Comparison of ENCODE assay signal across 8 mouse cellular contexts in genomic region chr19:40588847-40589529, GRCm38 (mm10). TPM values are rescaled to one million over a fixed set of nuclear protein-coding genes. Genes with fewer than 3 reads are reported as not detected.
DNase-seq lines count a peak whose midpoint lies in the region; ATAC-seq and TF ChIP-seq lines count a peak whose summit lies in the region.

No protein-coding gene starts in this region.

- H3K4me3 ChIP-seq in E14TG2a.4 (replicated peaks; ENCODE audit: low read length), result peak overlapping the region; percentile 87
- H3K4me3 ChIP-seq in forebrain, embryonic 12.5 days (replicated peaks), result peak overlapping the region; percentile 76
- peak overlapping the region; percentile 84 for H3K4me3 ChIP-seq in liver, postnatal 0 days (ENCODE audit: low read depth, low read length)
- H3K4me3 ChIP-seq in neural tube, embryonic 14.5 days (ENCODE audit: low read depth, low read length), result peak overlapping the region; percentile 73

- ATAC-seq in forebrain, embryonic 12.5 days (ENCODE audit: low FRiP score), result peak; percentile 69
- ATAC-seq in liver, postnatal 0 days, result peak; percentile 59
- ATAC-seq in neural tube, embryonic 14.5 days (ENCODE audit: low read depth), result peak; percentile 75

- peak overlapping the region; percentile 54 for H3K9ac ChIP-seq in forebrain, embryonic 12.5 days
- H3K9ac ChIP-seq in liver, postnatal 0 days (replicated peaks), result peak overlapping the region; percentile 63
- H3K9ac ChIP-seq in neural tube, embryonic 14.5 days (replicated peaks; ENCODE audit: low read depth, low read length), result peak overlapping the region; percentile 72

- DNase-seq in c-Kit-positive CD71-positive TER-119-positive erythroid progenitor cells, embryonic 14.5 days (ENCODE audit: low spot score), result peak; percentile 96
- peak; percentile 93 for DNase-seq in heart, postnatal 10 days
- DNase-seq in large intestine, adult 2 months (ENCODE audit: low read depth, low spot score), result peak; percentile 81
- peak; percentile 91 for DNase-seq in liver, postnatal 0 days
- peak; percentile 94 for DNase-seq in testis, postnatal 10 days (ENCODE audit: low spot score)

- no peaks in the 10 kb centered on the region for H3K9me3 ChIP-seq in E14TG2a.4 (ENCODE audit: low read length)
- H3K9me3 ChIP-seq in forebrain, embryonic 12.5 days, result no peaks in the 10 kb centered on the region
- no peaks in the 10 kb centered on the region for H3K9me3 ChIP-seq in liver, postnatal 0 days (ENCODE audit: low read length)
- H3K9me3 ChIP-seq in neural tube, embryonic 14.5 days (ENCODE audit: control insufficient read depth, low read length), result no peaks in the 10 kb centered on the region

- intact Hi-C loops in heart, postnatal 10 days (cut with DNase I), result loop anchor here (10.0 kb wide), 1 partner anchor 256 kb away; no protein-coding TSS in a partner anchor

- under 1% methylated on average over 18 of the region's 18 CpGs for WGBS in forebrain, embryonic 12.5 days
- 1% methylated on average over 18 of the region's 18 CpGs for WGBS in large intestine, adult 2 months
- WGBS in liver, postnatal 0 days (ENCODE audit: insufficient replicate concordance), result 1% methylated on average over 18 of the region's 18 CpGs
- 1% methylated on average over 18 of the region's 18 CpGs for WGBS in neural tube, embryonic 14.5 days

- TF ChIP-seq CTCF in E14TG2a.4 (conservative IDR thresholded peaks at IDR 0.05; ENCODE audit: low read length), result peak; percentile 72
- TF ChIP-seq CTCF in liver, postnatal 0 days (IDR thresholded peaks at IDR 0.05; ENCODE audit: low read depth), result peak; percentile 88

- TF ChIP-seq EP300 in liver, postnatal 0 days (IDR thresholded peaks at IDR 0.05; ENCODE audit: low read depth), result 0 out of 2 replicates have a peak, but pooled peaks have one; percentile 47

- peaks cover 33% of the 10 kb centered on the region for H3K4me1 ChIP-seq in E14TG2a.4 (replicated peaks; ENCODE audit: low read depth, low read length)
- peaks cover 19% of the 10 kb centered on the region for H3K4me1 ChIP-seq in forebrain, embryonic 12.5 days
- H3K4me1 ChIP-seq in liver, postnatal 0 days (ENCODE audit: insufficient read depth), result peaks cover 11% of the 10 kb centered on the region
- peaks cover 9% of the 10 kb centered on the region for H3K4me1 ChIP-seq in neural tube, embryonic 14.5 days (ENCODE audit: control insufficient read depth, insufficient read depth, low read length)

- H3K27ac ChIP-seq in forebrain, embryonic 12.5 days, result peak overlapping the region; percentile 73
- H3K27ac ChIP-seq in liver, postnatal 0 days (ENCODE audit: low read depth), result peak overlapping the region; percentile 53
- peak overlapping the region; percentile 72 for H3K27ac ChIP-seq in neural tube, embryonic 14.5 days (ENCODE audit: low read depth, low read length)

- peaks cover 12% of the 10 kb centered on the region; the same call in 1 of the 2 replicates for H3K27me3 ChIP-seq in E14TG2a.4 (ENCODE audit: insufficient read depth, low read length)
- no peaks in the 10 kb centered on the region for H3K27me3 ChIP-seq in forebrain, embryonic 12.5 days
- no peaks in the 10 kb centered on the region for H3K27me3 ChIP-seq in liver, postnatal 0 days (ENCODE audit: insufficient read depth, low read length)
- no peaks in the 10 kb centered on the region for H3K27me3 ChIP-seq in neural tube, embryonic 14.5 days (ENCODE audit: control insufficient read depth, insufficient read depth, low read length)

- peaks cover 17% of the 10 kb centered on the region; the same call in 1 of the 2 replicates for H3K36me3 ChIP-seq in E14TG2a.4 (ENCODE audit: insufficient read depth, low read length)
- H3K36me3 ChIP-seq in forebrain, embryonic 12.5 days (replicated peaks), result peaks cover 22% of the 10 kb centered on the region; the same call in 1 of the 2 replicates
- no peaks in the 10 kb centered on the region for H3K36me3 ChIP-seq in liver, postnatal 0 days (replicated peaks; ENCODE audit: insufficient read depth, low read length)
- no peaks in the 10 kb centered on the region for H3K36me3 ChIP-seq in neural tube, embryonic 14.5 days (ENCODE audit: control insufficient read depth, insufficient read depth, low read length)

- peak overlapping the region; percentile 75 for H3K4me2 ChIP-seq in forebrain, embryonic 12.5 days
- H3K4me2 ChIP-seq in liver, postnatal 0 days (ENCODE audit: low read depth, low read length), result peak overlapping the region; percentile 97
- peak overlapping the region; percentile 81 for H3K4me2 ChIP-seq in neural tube, embryonic 14.5 days (ENCODE audit: low read depth, low read length)

RNA-seq across cellular contexts. Expression of gene Aldh18a1, which starts 0.7 kb away (rescaled TPM):
- 98.5 and 107 TPM in 2 replicates for polyA plus RNA-seq in forebrain, embryonic 12.5 days (2016; fragmentation: Nextera tagmentation; extraction: Ambion mirVana)
- 10 to 100 TPM; 15.6 to 19.6 TPM for total RNA-seq in heart, postnatal 10 days (2021)
- polyA plus RNA-seq in large intestine, adult 2 months (2012; rRNA removed), result 64.3 and 144 TPM in 2 replicates
- polyA plus RNA-seq in liver, postnatal 0 days (2015; fragmentation: Nextera tagmentation; extraction: Ambion mirVana), result 8.1 and 9.1 TPM in 2 replicates
- 42.3 and 52.4 TPM in 2 replicates for polyA plus RNA-seq in neural tube, embryonic 14.5 days (2014; fragmentation: Nextera tagmentation; extraction: Ambion mirVana)

RNA-seq across cellular contexts. Expression of gene Tctn3, which starts 23.0 kb away (rescaled TPM):
- 13.8 and 14.0 TPM in 2 replicates for polyA plus RNA-seq in forebrain, embryonic 12.5 days (2016; fragmentation: Nextera tagmentation; extraction: Ambion mirVana)
- total RNA-seq in heart, postnatal 10 days (2021), result 1 to 10 TPM; 8.9 to 9.3 TPM
- 3.8 and 6.5 TPM in 2 replicates for polyA plus RNA-seq in large intestine, adult 2 months (2012; rRNA removed)
- 1.7 and 1.8 TPM in 2 replicates for polyA plus RNA-seq in liver, postnatal 0 days (2015; fragmentation: Nextera tagmentation; extraction: Ambion mirVana)
- 15.3 and 16.1 TPM in 2 replicates for polyA plus RNA-seq in neural tube, embryonic 14.5 days (2014; fragmentation: Nextera tagmentation; extraction: Ambion mirVana)

RNA-seq across cellular contexts. Expression of gene Entpd1, which starts 23.2 kb away (rescaled TPM):
- 11.2 and 12.6 TPM in 2 replicates for polyA plus RNA-seq in forebrain, embryonic 12.5 days (2016; fragmentation: Nextera tagmentation; extraction: Ambion mirVana)
- total RNA-seq in heart, postnatal 10 days (2021), result 10 to 100 TPM; 33.4 to 42.2 TPM
- polyA plus RNA-seq in large intestine, adult 2 months (2012; rRNA removed), result 6.9 and 9.3 TPM in 2 replicates
- 5.1 and 5.7 TPM in 2 replicates for polyA plus RNA-seq in liver, postnatal 0 days (2015; fragmentation: Nextera tagmentation; extraction: Ambion mirVana)
- 7.2 and 9.3 TPM in 2 replicates for polyA plus RNA-seq in neural tube, embryonic 14.5 days (2014; fragmentation: Nextera tagmentation; extraction: Ambion mirVana)

Comparison
In these comparisons a context has a peak if more than half of its experiments do, and no peak if none do; other contexts are left out.
1. Peak in every context shown above with its lines: DNase-seq, ATAC-seq, H3K4me3 ChIP-seq and H3K27ac ChIP-seq.